Mouse (Mus musculus) liver, embryonic 16.5 days (tissue): ENCODE data around the gene Sfn. TPM values are rescaled to one million over a fixed set of nuclear protein-coding genes. Genes with fewer than 3 reads are reported as not detected.

Source experiments
- ATAC-seq: fragments of 200-750 bp; cut with Nextera tagmentation; 2 replicates; pipeline ENCODE4 v1.8.0; 2017; ENCODE audit warnings: low read depth, mild to moderate bottlenecking, moderate number of reproducible peaks, moderate library complexity
- H3K27ac ChIP-seq: fragments of 300-500 bp; sonication (generic); 2 replicates; pipeline ENCODE4 v1.5.1; 2014; ENCODE audit warnings: mild to moderate bottlenecking, low read length
- H3K27me3 ChIP-seq: fragments of 300-500 bp; sonication (generic); 2 replicates; pipeline ENCODE4 v1.6.1; 2014; ENCODE audit warnings: low read depth, low read length, mixed read lengths; ENCODE audit not compliant: control insufficient read depth, insufficient read depth
- H3K36me3 ChIP-seq: fragments of 300-500 bp; sonication (generic); 2 replicates; pipeline ENCODE4 v1.6.1; 2014; ENCODE audit warnings: mild to moderate bottlenecking; ENCODE audit not compliant: control insufficient read depth, insufficient read depth
- H3K4me1 ChIP-seq: fragments of 300-500 bp; sonication (generic); 2 replicates; pipeline ENCODE4 v1.6.1; 2014; ENCODE audit warnings: low read depth, low read length, mixed read lengths; ENCODE audit not compliant: control insufficient read depth
- H3K4me2 ChIP-seq: fragments of 300-500 bp; sonication (generic); 2 replicates; pipeline ENCODE4 v1.6.1; 2014; ENCODE audit warnings: low read depth, low read length, mixed read lengths
- H3K4me3 ChIP-seq: fragments of 300-500 bp; sonication (generic); 2 replicates; pipeline ENCODE4 v1.5.1; 2014; ENCODE audit warnings: low read depth, mild to moderate bottlenecking, low read length
- H3K9ac ChIP-seq: fragments of 300-500 bp; sonication (generic); 2 replicates; pipeline ENCODE4 v1.6.1; 2014; ENCODE audit warnings: low read depth, low read length
- H3K9me3 ChIP-seq: fragments of 300-500 bp; sonication (generic); replicated peaks from 2 replicates; pipeline ENCODE4 v1.6.1; 2016; ENCODE audit warnings: low read length; ENCODE audit not compliant: control insufficient read depth
- WGBS: fragments of 180-500 bp; shearing (Covaris S2); extraction: QIAGEN DNeasy Blood & Tissue Kit; methylation state at CpG from one replicate; pipeline ENCODE4 v1.1.7; 2014; ENCODE audit not compliant: insufficient replicate concordance; 5-methylcytosine and 5-hydroxymethylcytosine counted together
- polyA plus RNA-seq: library from polyadenylated mRNA; unstranded; fragments of >200 nt; fragmentation: Nextera tagmentation; extraction: Ambion mirVana; gene quantifications from 2 replicates; pipeline ENCODE4 v1.2.1, GENCODE M21; 2015

Gene Sfn
- polyA plus RNA-seq, 1 experiment from 2014 or later = 0.61 TPM

GRCm38 (mm10) chr4:133613867-133614266 is 11.9 kb upstream of the Sfn start:
- Histone ChIP-seq H3K27ac (no peak overlapping the region), H3K4me3 (no peak overlapping the region), H3K4me2 (no peak overlapping the region), H3K36me3 (peaks cover 15% of the 10 kb centered on the region), H3K4me1 (peaks cover 12% of the 10 kb centered on the region), H3K27me3 (no peaks in the 10 kb centered on the region), H3K9me3 (no peaks in the 10 kb centered on the region; the same call in 1 of the 2 replicates), H3K9ac (no peak overlapping the region)
- WGBS = 81% methylated on average over 4 of the region's 4 CpGs
- ATAC-seq = no peak

GRCm38 (mm10) chr4:133613026-133613425 is 11.1 kb upstream of the Sfn start:
- no peaks in the 10 kb centered on the region; the same call in 1 of the 2 replicates for H3K9me3 ChIP-seq
- peaks cover 12% of the 10 kb centered on the region for H3K4me1 ChIP-seq
- 83% methylated on average over 8 of the region's 8 CpGs for WGBS
- H3K9ac ChIP-seq = no peak overlapping the region
- ATAC-seq = no peak
- H3K4me3 ChIP-seq = no peak overlapping the region
- H3K36me3 ChIP-seq = peaks cover 15% of the 10 kb centered on the region
- H3K4me2 ChIP-seq = no peak overlapping the region
- no peak overlapping the region for H3K27ac ChIP-seq
- no peaks in the 10 kb centered on the region for H3K27me3 ChIP-seq

DNA sequence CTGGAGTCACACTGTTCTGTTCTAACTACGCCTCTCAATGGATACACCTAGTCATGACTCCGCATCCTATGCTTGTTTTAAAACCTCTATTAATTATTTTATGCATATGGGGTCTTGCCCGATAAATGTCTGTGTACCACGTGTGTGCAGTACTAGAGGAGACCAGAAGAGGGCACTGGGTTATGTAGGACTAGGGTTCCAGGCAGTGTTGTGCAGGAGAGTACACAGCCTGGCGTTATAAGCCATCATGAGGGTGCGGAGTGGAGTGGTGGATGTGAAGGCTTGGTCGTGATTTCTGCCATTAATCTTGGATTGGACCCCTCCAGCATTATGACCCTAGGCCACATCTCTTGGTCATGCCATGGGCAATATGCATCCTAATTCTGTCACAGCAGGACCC is 10.4 kb upstream of the Sfn start:
- H3K27ac ChIP-seq = no peak overlapping the region
- peaks cover 15% of the 10 kb centered on the region for H3K36me3 ChIP-seq
- no peaks in the 10 kb centered on the region for H3K27me3 ChIP-seq
- no peaks in the 10 kb centered on the region; the same call in 1 of the 2 replicates for H3K9me3 ChIP-seq
- ATAC-seq = no peak
- H3K4me2 ChIP-seq = no peak overlapping the region
- H3K9ac ChIP-seq = no peak overlapping the region
- H3K4me3 ChIP-seq = no peak overlapping the region
- peaks cover 12% of the 10 kb centered on the region for H3K4me1 ChIP-seq
- WGBS = 87% methylated on average over 7 of the region's 7 CpGs

GRCm38 (mm10) chr4:133611815-133612214 is 9.8 kb upstream of the Sfn start:
- Histone ChIP-seq H3K9me3 (no peaks in the 10 kb centered on the region; the same call in 1 of the 2 replicates), H3K4me1 (peaks cover 12% of the 10 kb centered on the region), H3K4me3 (no peak overlapping the region), H3K36me3 (peaks cover 15% of the 10 kb centered on the region), H3K4me2 (no peak overlapping the region), H3K27me3 (no peaks in the 10 kb centered on the region), H3K27ac (no peak overlapping the region), H3K9ac (no peak overlapping the region)
- 86% methylated on average over 5 of the region's 5 CpGs for WGBS
- ATAC-seq = no peak

DNA sequence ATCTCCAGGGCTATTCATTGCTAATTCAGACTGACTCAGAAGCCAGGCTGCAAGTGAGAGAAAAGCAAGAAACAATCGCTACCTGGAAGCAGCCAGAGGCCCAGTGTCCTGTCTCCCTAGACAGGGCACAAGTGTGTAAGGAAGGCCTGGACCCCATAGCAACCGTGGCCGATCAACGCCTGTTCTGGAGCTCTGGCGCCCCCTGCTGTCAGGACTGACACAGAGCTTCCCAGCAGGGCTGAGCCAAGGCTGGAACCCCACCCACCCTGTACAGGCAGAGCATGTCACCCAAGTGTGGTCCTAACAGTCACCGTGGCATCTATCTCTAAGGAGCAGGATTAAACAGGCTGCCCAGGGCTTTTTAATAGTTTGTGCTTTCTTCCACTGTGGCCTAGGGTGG is 7.8 kb upstream of the Sfn start:
- WGBS = 8% methylated on average over 6 of the region's 6 CpGs
- H3K9me3 ChIP-seq = no peaks in the 10 kb centered on the region; the same call in 1 of the 2 replicates
- no peak overlapping the region for H3K27ac ChIP-seq
- peaks cover 12% of the 10 kb centered on the region for H3K4me1 ChIP-seq
- H3K9ac ChIP-seq = no peak overlapping the region
- H3K4me3 ChIP-seq = no peak overlapping the region
- H3K27me3 ChIP-seq = no peaks in the 10 kb centered on the region
- peaks cover 12% of the 10 kb centered on the region for H3K36me3 ChIP-seq
- no peak overlapping the region for H3K4me2 ChIP-seq
- peak; percentile 65 for ATAC-seq

GRCm38 (mm10) chr4:133607284-133607683 is 5.3 kb upstream of the Sfn start:
- Histone ChIP-seq H3K9ac (no peak overlapping the region), H3K4me1 (peaks cover 12% of the 10 kb centered on the region), H3K4me2 (no peak overlapping the region), H3K9me3 (no peaks in the 10 kb centered on the region; the same call in 1 of the 2 replicates), H3K4me3 (no peak overlapping the region), H3K27me3 (peaks cover 4% of the 10 kb centered on the region), H3K27ac (no peak overlapping the region), H3K36me3 (peaks cover 5% of the 10 kb centered on the region)
- WGBS = 65% methylated on average over 10 of the region's 10 CpGs
- no peak for ATAC-seq

DNA sequence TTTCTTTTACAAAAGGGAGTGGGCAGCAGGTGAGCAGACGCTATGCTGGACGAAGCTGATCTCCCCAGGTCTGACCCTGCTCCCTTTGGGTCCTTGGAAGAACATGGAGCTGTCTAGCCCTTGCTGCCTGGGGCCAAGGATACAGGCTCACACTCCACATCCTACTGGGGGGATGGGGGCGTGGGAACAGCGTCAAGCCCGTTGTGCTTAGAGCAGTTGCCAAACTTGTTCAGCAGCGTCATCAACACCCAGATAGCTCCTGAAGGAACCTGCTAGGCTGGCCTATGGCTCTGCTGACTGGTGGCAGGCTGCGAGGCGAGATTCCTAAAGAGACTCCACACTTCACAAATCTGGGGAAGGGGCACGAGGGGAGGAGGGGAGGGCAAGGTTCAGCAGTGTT is 3.4 kb upstream of the Sfn start:
- Histone ChIP-seq H3K4me1 (peaks cover 6% of the 10 kb centered on the region), H3K4me3 (no peak overlapping the region), H3K9ac (no peak overlapping the region), H3K9me3 (no peaks in the 10 kb centered on the region), H3K36me3 (no peaks in the 10 kb centered on the region; the same call in 1 of the 2 replicates), H3K27ac (no peak overlapping the region), H3K27me3 (peaks cover 20% of the 10 kb centered on the region), H3K4me2 (no peak overlapping the region)
- no peak for ATAC-seq
- 71% methylated on average over 9 of the region's 9 CpGs for WGBS

DNA sequence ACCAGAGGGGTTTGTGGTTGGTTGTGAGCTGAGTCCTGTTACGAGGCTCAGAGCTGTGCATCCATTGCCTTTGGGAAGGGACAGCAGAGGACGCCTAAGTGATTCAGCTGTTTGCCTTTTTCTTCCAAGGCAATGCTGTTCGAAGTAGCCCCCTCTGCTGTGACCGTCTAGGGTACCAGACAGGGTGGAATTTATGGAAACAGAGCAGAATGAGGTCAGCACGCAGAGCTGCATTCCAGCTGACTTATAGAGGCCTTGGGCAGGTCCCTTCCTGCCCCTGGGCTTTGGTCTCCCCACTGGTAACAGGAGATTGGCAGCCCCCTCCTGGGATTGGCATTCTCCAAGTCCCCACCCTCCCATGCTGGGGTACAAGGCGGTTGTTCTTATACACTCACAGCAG is 2.9 kb upstream of the Sfn start:
- 70% methylated on average over 6 of the region's 6 CpGs for WGBS
- Histone ChIP-seq H3K4me1 (peaks cover 9% of the 10 kb centered on the region), H3K4me3 (no peak overlapping the region), H3K9me3 (no peaks in the 10 kb centered on the region), H3K9ac (no peak overlapping the region), H3K27ac (no peak overlapping the region), H3K36me3 (no peaks in the 10 kb centered on the region; the same call in 1 of the 2 replicates), H3K4me2 (no peak overlapping the region), H3K27me3 (peaks cover 24% of the 10 kb centered on the region)
- no peak for ATAC-seq

DNA sequence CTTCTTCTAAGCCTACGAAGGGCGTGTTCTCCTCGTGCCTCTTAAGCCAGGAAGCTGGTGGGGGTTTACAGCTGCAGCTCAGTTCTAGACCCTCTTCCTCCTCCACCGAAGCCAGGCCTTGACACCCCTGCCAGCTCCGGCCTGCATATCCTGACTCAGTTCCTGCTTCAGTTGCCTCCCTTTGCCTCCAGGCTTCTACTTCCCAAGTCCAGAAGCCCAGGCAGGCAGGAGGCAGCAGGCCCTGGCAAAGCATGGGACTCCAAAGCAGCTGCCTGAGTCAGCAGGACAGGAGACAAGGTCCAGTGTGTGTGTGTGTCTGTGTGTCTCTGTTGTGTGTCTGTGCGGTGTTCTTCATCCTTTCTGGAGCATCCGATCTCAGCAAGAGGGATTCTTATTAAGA is 2.2 kb upstream of the Sfn start:
- Histone ChIP-seq H3K4me2 (no peak overlapping the region), H3K27ac (no peak overlapping the region), H3K9ac (no peak overlapping the region), H3K4me1 (peaks cover 14% of the 10 kb centered on the region), H3K9me3 (no peaks in the 10 kb centered on the region), H3K4me3 (no peak overlapping the region), H3K36me3 (no peaks in the 10 kb centered on the region; the same call in 1 of the 2 replicates), H3K27me3 (peaks cover 31% of the 10 kb centered on the region)
- ATAC-seq = no peak
- WGBS = 65% methylated on average over 7 of the region's 7 CpGs
